Mouse (Mus musculus) neural tube, embryonic 15.5 days (tissue): Measurements from ENCODE around the gene Ern1. TPM values are rescaled to one million over a fixed set of nuclear protein-coding genes. Genes with fewer than 3 reads are reported as not detected.

Source experiments
- ATAC-seq: fragments of 200-750 bp; cut with Nextera tagmentation; 2 replicates; pipeline ENCODE4 v1.8.0; 2017; ENCODE audit warnings: mild to moderate bottlenecking, moderate TSS enrichment, moderate library complexity; ENCODE audit not compliant: low FRiP score
- H3K27ac ChIP-seq: fragments of 300-500 bp; sonication (generic); replicated peaks from 2 replicates; pipeline ENCODE4 v1.5.1; 2015; ENCODE audit warnings: mild to moderate bottlenecking, inconsistent platforms
- H3K27me3 ChIP-seq: fragments of 300-500 bp; sonication (generic); replicated peaks from 2 replicates; pipeline ENCODE4 v1.6.1; 2015; ENCODE audit warnings: inconsistent platforms
- H3K36me3 ChIP-seq: fragments of 300-500 bp; sonication (generic); 2 replicates; pipeline ENCODE4 v1.6.1; 2015; ENCODE audit warnings: inconsistent platforms
- H3K4me1 ChIP-seq: fragments of 300-500 bp; sonication (generic); 2 replicates; pipeline ENCODE4 v1.6.1; 2015; ENCODE audit warnings: inconsistent platforms
- H3K4me2 ChIP-seq: fragments of 300-500 bp; sonication (generic); 2 replicates; pipeline ENCODE4 v1.6.1; 2015; ENCODE audit warnings: inconsistent platforms, mild to moderate bottlenecking, moderate library complexity
- H3K4me3 ChIP-seq: fragments of 300-500 bp; sonication (generic); replicated peaks from 2 replicates; pipeline ENCODE4 v1.5.1; 2015; ENCODE audit warnings: mild to moderate bottlenecking, inconsistent platforms
- H3K9ac ChIP-seq: fragments of 300-500 bp; sonication (generic); replicated peaks from 2 replicates; pipeline ENCODE4 v1.6.1; 2015; ENCODE audit warnings: mild to moderate bottlenecking, inconsistent platforms
- H3K9me3 ChIP-seq: fragments of 300-500 bp; sonication (generic); replicated peaks from 2 replicates; pipeline ENCODE4 v1.6.1; 2016; ENCODE audit warnings: inconsistent platforms
- WGBS: fragments of 180-500 bp; shearing (Covaris S2); methylation state at CpG from one replicate; pipeline ENCODE4 v1.1.7; 2015; ENCODE audit warnings: mixed read lengths; 5-methylcytosine and 5-hydroxymethylcytosine counted together
- polyA plus RNA-seq: library from polyadenylated mRNA; unstranded; fragments of >200 nt; fragmentation: Nextera tagmentation; extraction: Ambion mirVana; gene quantifications from 2 replicates; pipeline ENCODE4 v1.2.1, GENCODE M21; 2015

The Ern1 gene
- polyA plus RNA-seq, 1 experiment from 2014 or later, result 4.1 TPM

GRCm38 (mm10) chr11:106519519-106519918, 31.9 kb upstream of the Ern1 start:
- H3K27me3 ChIP-seq, result no peaks in the 10 kb centered on the region
- peaks cover 4% of the 10 kb centered on the region; the same call in 1 of the 2 replicates for H3K36me3 ChIP-seq
- no peak overlapping the region for H3K4me3 ChIP-seq
- no peak overlapping the region for H3K4me2 ChIP-seq
- no peaks in the 10 kb centered on the region for H3K9me3 ChIP-seq
- no peak overlapping the region for H3K9ac ChIP-seq
- WGBS, result 65% methylated on average over 4 of the region's 4 CpGs
- peaks cover 25% of the 10 kb centered on the region for H3K4me1 ChIP-seq
- H3K27ac ChIP-seq, result no peak overlapping the region
- no peak for ATAC-seq

DNA sequence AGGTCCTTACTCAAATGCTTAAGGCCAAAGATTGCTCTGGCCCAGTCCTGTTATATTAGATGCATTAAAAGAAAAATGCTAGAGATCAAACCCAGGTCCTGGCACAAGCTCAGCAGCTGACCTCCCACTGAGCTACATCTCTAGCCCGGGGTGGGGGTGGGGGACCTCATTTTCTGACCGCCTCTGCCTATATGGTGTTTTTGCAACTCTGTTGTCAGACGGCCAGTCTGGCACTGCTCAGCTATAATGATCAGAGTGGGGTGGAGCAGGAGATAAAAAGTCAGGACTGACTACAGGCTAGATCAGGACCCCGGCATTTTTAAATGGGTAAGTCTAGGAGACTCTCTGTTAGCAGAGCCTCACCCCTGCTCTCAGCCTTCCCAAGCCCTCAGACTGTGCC, 30.7 kb upstream of the Ern1 start:
- Histone ChIP-seq H3K9ac (no peak overlapping the region), H3K36me3 (peaks cover 4% of the 10 kb centered on the region; the same call in 1 of the 2 replicates), H3K27ac (no peak overlapping the region), H3K9me3 (no peaks in the 10 kb centered on the region), H3K4me3 (no peak overlapping the region), H3K27me3 (no peaks in the 10 kb centered on the region), H3K4me1 (peaks cover 27% of the 10 kb centered on the region), H3K4me2 (no peak overlapping the region)
- 44% methylated on average over 4 of the region's 4 CpGs for WGBS
- no peak for ATAC-seq

DNA sequence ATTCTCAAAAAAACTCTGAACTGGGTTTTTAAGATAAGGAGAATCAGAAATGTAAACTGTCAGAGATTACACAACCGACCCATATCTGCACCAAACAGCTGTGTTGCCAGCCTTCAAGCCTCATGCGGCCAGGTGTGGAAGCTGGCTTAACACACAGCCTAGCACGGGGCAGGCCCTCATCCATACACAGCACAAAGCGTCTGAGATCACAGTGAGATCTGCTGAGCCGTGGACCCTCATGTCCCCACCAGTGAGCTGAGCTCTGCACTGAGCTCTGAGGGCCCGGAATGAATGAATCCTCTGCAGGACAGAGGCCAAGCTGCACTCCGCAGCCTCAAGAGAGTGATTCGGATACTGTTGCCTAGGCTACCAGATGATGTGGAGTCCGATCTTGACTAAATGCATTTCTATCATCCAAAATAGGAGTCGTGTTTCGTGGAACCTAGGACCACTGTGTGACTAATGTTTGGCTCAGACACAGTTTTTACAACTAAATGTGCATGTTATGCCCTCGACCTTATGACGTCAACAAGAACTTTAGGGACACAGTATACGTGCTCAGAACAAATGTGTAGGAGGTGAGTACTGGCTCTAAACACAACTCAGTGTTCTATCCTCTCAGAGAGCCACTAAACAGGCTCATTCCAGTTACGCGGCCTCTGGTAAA, 27.6 kb upstream of the Ern1 start:
- WGBS, result 50% methylated on average over 16 of the region's 16 CpGs
- peak; percentile 38; the same call in 1 of the 2 replicates for ATAC-seq

GRCm38 (mm10) chr11:106514446-106514845, 26.8 kb upstream of the Ern1 start:
- WGBS, result 51% methylated on average over 5 of the region's 5 CpGs
- Histone ChIP-seq H3K9ac (no peak overlapping the region), H3K36me3 (peaks cover 29% of the 10 kb centered on the region), H3K4me1 (peaks cover 13% of the 10 kb centered on the region; the same call in 1 of the 2 replicates), H3K9me3 (no peaks in the 10 kb centered on the region), H3K27me3 (no peaks in the 10 kb centered on the region), H3K27ac (no peak overlapping the region), H3K4me3 (no peak overlapping the region), H3K4me2 (no peak overlapping the region)
- no peak for ATAC-seq

More for the DNA sequence above, 27.6 kb upstream of the Ern1 start:
- H3K9ac ChIP-seq, result no peak overlapping the region
- H3K36me3 ChIP-seq, result peaks cover 25% of the 10 kb centered on the region
- no peaks in the 10 kb centered on the region for H3K27me3 ChIP-seq
- H3K4me3 ChIP-seq, result no peak overlapping the region
- peak overlapping the region; percentile 30 for H3K27ac ChIP-seq
- H3K4me2 ChIP-seq, result no peak overlapping the region
- peaks cover 18% of the 10 kb centered on the region for H3K4me1 ChIP-seq
- no peaks in the 10 kb centered on the region for H3K9me3 ChIP-seq

- H3K27me3 ChIP-seq, result no peaks in the 10 kb centered on the region
- H3K36me3 ChIP-seq, result peaks cover 40% of the 10 kb centered on the region
- 0 out of 2 replicates have a peak overlapping the region, but pooled peaks have one; percentile 5 for H3K27ac ChIP-seq
- no peak overlapping the region for H3K4me2 ChIP-seq
- WGBS, result 45% methylated on average over 2 of the region's 2 CpGs
- H3K4me1 ChIP-seq, result peaks cover 12% of the 10 kb centered on the region; the same call in 1 of the 2 replicates
- ATAC-seq, result no peak
- H3K9ac ChIP-seq, result no peak overlapping the region
- no peak overlapping the region for H3K4me3 ChIP-seq
- no peaks in the 10 kb centered on the region for H3K9me3 ChIP-seq
Observed at GRCm38 (mm10) chr11:106513166-106513565, 25.5 kb upstream of the Ern1 start.

DNA sequence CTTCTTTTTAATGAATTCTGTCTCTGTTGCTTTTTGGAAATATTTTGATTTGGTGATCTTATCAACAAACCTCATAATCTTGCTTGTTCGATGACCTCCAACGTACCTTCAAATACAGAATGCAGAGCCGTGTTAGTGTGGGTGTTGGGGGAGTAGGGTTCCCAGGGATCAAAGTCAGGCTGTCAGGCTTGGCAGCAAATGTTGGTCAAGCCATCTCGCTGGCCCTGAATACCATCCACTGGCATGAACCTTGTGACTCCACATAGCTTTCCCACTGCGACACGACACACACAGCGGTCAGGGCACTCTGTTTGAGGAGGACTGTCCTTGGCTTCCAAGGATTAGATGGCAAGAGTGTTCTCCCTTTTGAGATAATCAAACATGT, 24.3 kb upstream of the Ern1 start:
- no peak for ATAC-seq
- no peaks in the 10 kb centered on the region for H3K9me3 ChIP-seq
- H3K36me3 ChIP-seq, result peaks cover 43% of the 10 kb centered on the region
- WGBS, result 95% methylated on average over 7 of the region's 7 CpGs
- H3K4me2 ChIP-seq, result no peak overlapping the region
- peaks cover 12% of the 10 kb centered on the region; the same call in 1 of the 2 replicates for H3K4me1 ChIP-seq
- no peaks in the 10 kb centered on the region for H3K27me3 ChIP-seq
- H3K9ac ChIP-seq, result no peak overlapping the region
- no peak overlapping the region for H3K4me3 ChIP-seq
- no peak overlapping the region for H3K27ac ChIP-seq

GRCm38 (mm10) chr11:106511236-106512005, 23.8 kb upstream of the Ern1 start:
- H3K4me2 ChIP-seq, result no peak overlapping the region
- no peak overlapping the region for H3K4me3 ChIP-seq
- ATAC-seq, result no peak
- H3K4me1 ChIP-seq, result peaks cover 12% of the 10 kb centered on the region; the same call in 1 of the 2 replicates
- no peaks in the 10 kb centered on the region for H3K9me3 ChIP-seq
- peaks cover 47% of the 10 kb centered on the region for H3K36me3 ChIP-seq
- no peak overlapping the region for H3K27ac ChIP-seq
- no peaks in the 10 kb centered on the region for H3K27me3 ChIP-seq
- no peak overlapping the region for H3K9ac ChIP-seq
- WGBS, result 91% methylated on average over 14 of the region's 14 CpGs

DNA sequence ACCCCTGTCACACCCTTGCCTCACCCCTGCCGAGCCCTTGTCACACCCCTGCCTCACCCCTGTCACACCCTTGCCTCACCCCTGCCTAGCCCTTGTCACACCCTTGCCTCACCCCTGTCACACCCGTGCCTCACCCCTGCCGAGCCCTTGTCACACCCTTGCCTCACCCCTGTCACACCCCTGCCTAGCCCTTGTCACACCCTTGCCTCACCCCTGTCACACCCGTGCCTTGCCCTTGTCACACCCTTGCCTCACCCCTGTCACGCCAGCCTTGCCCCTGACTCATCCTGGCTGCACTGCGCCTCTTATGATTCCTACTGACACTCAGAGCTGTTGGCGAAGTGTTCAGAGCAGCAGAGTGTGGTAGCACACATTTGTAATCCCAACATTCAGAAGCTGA, 20.0 kb upstream of the Ern1 start:
- H3K9me3 ChIP-seq, result no peaks in the 10 kb centered on the region
- H3K36me3 ChIP-seq, result peaks cover 49% of the 10 kb centered on the region
- ATAC-seq, result no peak
- H3K4me1 ChIP-seq, result 0 out of 2 replicates have a peak, but pooled peaks cover 2% of the 10 kb centered on the region
- 90% methylated on average over 7 of the region's 7 CpGs for WGBS
- H3K27ac ChIP-seq, result no peak overlapping the region
- no peaks in the 10 kb centered on the region for H3K27me3 ChIP-seq
- H3K4me3 ChIP-seq, result no peak overlapping the region
- H3K9ac ChIP-seq, result no peak overlapping the region
- no peak overlapping the region for H3K4me2 ChIP-seq

DNA sequence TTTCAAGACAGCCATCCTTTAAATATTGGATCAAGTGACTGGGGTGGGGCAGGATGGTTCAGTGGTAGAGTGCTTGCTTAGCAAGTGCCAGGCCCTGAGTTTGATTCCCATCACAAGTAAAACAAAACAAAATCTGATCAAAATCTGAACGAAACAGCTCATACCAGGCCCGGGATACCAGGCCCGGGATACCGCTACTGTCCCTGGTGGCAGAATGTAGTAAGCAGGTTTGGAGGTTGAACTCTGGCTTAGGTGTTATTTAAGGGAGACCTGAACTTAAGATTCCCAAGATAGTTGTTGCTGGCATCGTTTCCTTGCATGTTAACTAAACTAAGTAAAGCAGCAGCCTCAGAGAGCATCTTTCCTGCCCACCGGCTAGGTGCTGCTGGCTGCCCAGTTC, 18.6 kb upstream of the Ern1 start:
- H3K27me3 ChIP-seq, result no peaks in the 10 kb centered on the region
- peaks cover 12% of the 10 kb centered on the region for H3K4me1 ChIP-seq
- WGBS, result 89% methylated on average over 6 of the region's 6 CpGs
- H3K9me3 ChIP-seq, result no peaks in the 10 kb centered on the region
- H3K4me3 ChIP-seq, result no peak overlapping the region
- H3K27ac ChIP-seq, result no peak overlapping the region
- no peak for ATAC-seq
- peaks cover 38% of the 10 kb centered on the region for H3K36me3 ChIP-seq
- H3K9ac ChIP-seq, result no peak overlapping the region
- no peak overlapping the region for H3K4me2 ChIP-seq

- ATAC-seq, result no peak
- peaks cover 19% of the 10 kb centered on the region for H3K36me3 ChIP-seq
- no peak overlapping the region for H3K27ac ChIP-seq
- no peaks in the 10 kb centered on the region for H3K27me3 ChIP-seq
- no peak overlapping the region for H3K4me2 ChIP-seq
- H3K9ac ChIP-seq, result no peak overlapping the region
- H3K4me1 ChIP-seq, result peaks cover 15% of the 10 kb centered on the region
- no peaks in the 10 kb centered on the region for H3K9me3 ChIP-seq
- no peak overlapping the region for H3K4me3 ChIP-seq
Observed at GRCm38 (mm10) chr11:106504129-106504528, 16.5 kb upstream of the Ern1 start.

GRCm38 (mm10) chr11:106503425-106503717, 15.7 kb upstream of the Ern1 start:
- H3K4me3 ChIP-seq, result no peak overlapping the region
- no peak overlapping the region for H3K9ac ChIP-seq
- no peak overlapping the region for H3K4me2 ChIP-seq
- no peaks in the 10 kb centered on the region for H3K9me3 ChIP-seq
- ATAC-seq, result no peak
- H3K36me3 ChIP-seq, result peaks cover 11% of the 10 kb centered on the region
- H3K27ac ChIP-seq, result no peak overlapping the region
- no peaks in the 10 kb centered on the region for H3K27me3 ChIP-seq
- 78% methylated on average over 4 of the region's 4 CpGs for WGBS
- H3K4me1 ChIP-seq, result peaks cover 15% of the 10 kb centered on the region
